Mouse (Mus musculus) embryonic facial prominence, embryonic 11.5 days (tissue): ENCODE results near the gene Aldh9a1. TPM values are rescaled to one million over a fixed set of nuclear protein-coding genes. Genes with fewer than 3 reads are reported as not detected.

Experiments
- ATAC-seq: fragments of 200-750 bp; cut with Nextera tagmentation; replicated peaks from 2 replicates; pipeline ENCODE4 v1.8.0; 2017; ENCODE audit warnings: low read depth; ENCODE audit not compliant: insufficient number of reproducible peaks, low FRiP score, low TSS enrichment
- DNase-seq: peaks from one replicate; pipeline ENCODE4 v3.0.0-alpha.2; 2015; ENCODE audit warnings: low spot score
- H3K27ac ChIP-seq: fragments of 300-500 bp; sonication (generic); replicated peaks from 2 replicates; pipeline ENCODE4 v1.5.1; 2014; ENCODE audit warnings: mild to moderate bottlenecking, low read depth, low read length, control low read depth
- H3K27me3 ChIP-seq: fragments of 300-500 bp; sonication (generic); 2 replicates; pipeline ENCODE4 v1.6.1; 2014; ENCODE audit warnings: mild to moderate bottlenecking, low read length, moderate library complexity, mixed read lengths; ENCODE audit not compliant: control insufficient read depth, insufficient read depth
- H3K36me3 ChIP-seq: fragments of 300-500 bp; sonication (generic); replicated peaks from 2 replicates; pipeline ENCODE4 v1.6.1; 2014; ENCODE audit warnings: low read depth, mild to moderate bottlenecking, low read length, moderate library complexity, mixed read lengths; ENCODE audit not compliant: control insufficient read depth, insufficient read depth
- H3K4me1 ChIP-seq: fragments of 300-500 bp; sonication (generic); 2 replicates; pipeline ENCODE4 v1.6.1; 2014; ENCODE audit warnings: low read length, mixed read lengths; ENCODE audit not compliant: control insufficient read depth, insufficient read depth
- H3K4me2 ChIP-seq: fragments of 300-500 bp; sonication (generic); 2 replicates; pipeline ENCODE4 v1.6.1; 2014; ENCODE audit warnings: low read depth, mild to moderate bottlenecking, control low read depth, low read length, moderate library complexity
- H3K4me3 ChIP-seq: fragments of 300-500 bp; sonication (generic); 2 replicates; pipeline ENCODE4 v1.5.1; 2014; ENCODE audit warnings: low read depth, low read length, control low read depth
- H3K9ac ChIP-seq: fragments of 300-500 bp; sonication (generic); replicated peaks from 2 replicates; pipeline ENCODE4 v1.6.1; 2014; ENCODE audit warnings: mild to moderate bottlenecking, control low read depth, low read length
- H3K9me3 ChIP-seq: fragments of 300-500 bp; sonication (generic); replicated peaks from 2 replicates; pipeline ENCODE4 v1.6.1; 2016; ENCODE audit warnings: mild to moderate bottlenecking, low read length, inconsistent platforms, mixed read lengths; ENCODE audit not compliant: control insufficient read depth
- WGBS: fragments of 180-500 bp; shearing (Covaris S2); extraction: QIAGEN DNeasy Blood & Tissue Kit; methylation state at CpG from one replicate; pipeline ENCODE4 v1.1.7; 2014; 5-methylcytosine and 5-hydroxymethylcytosine counted together
- polyA plus RNA-seq: library from polyadenylated mRNA; unstranded; fragments of >200 nt; fragmentation: Nextera tagmentation; extraction: Ambion mirVana; gene quantifications from 2 replicates; pipeline ENCODE4 v1.2.1, GENCODE M21; 2014

Gene Aldh9a1
- 46.3 and 46.7 TPM in 2 replicates for polyA plus RNA-seq

GRCm38 (mm10) chr1:167349815-167350596 lies at the start of gene Aldh9a1:
Gene Aldh9a1, plus strand, starts transcription at chr1:167349991.
- no peaks in the 10 kb centered on the region for H3K9me3 ChIP-seq
- under 1% methylated on average over 55 of the region's 55 CpGs for WGBS
- H3K36me3 ChIP-seq, result no peaks in the 10 kb centered on the region; the same call in 1 of the 2 replicates
- peak within 1 kb of the TSS; percentile 81 for H3K4me2 ChIP-seq
- DNase-seq, result peak; percentile 89
- no peaks in the 10 kb centered on the region for H3K27me3 ChIP-seq
- H3K27ac ChIP-seq, result peak within 1 kb of the TSS; percentile 57
- peak; percentile 97 for ATAC-seq
- peak within 1 kb of the TSS; percentile 74 for H3K9ac ChIP-seq
- no peaks in the 10 kb centered on the region for H3K4me1 ChIP-seq
- peak within 1 kb of the TSS; percentile 61 for H3K4me3 ChIP-seq

DNA sequence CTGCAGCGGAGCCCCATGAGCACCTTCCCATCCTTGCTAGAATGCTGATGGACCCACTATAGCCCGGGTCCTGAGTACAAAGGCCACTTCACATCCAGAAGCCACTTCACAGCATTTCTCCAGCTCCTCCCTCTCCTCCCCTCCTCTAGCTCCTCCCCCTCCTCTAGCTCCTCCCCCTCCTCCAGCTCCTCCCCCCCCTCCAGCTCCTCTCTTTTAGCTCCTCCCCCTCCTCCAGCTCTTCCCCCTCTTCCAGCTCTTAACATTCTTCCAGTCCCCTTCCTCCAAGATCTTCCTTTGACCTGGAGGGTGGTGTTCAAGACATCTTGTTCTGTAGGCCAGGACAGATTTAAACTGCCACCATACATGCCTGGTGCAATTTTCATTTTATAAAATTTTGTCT lies 49.7 kb upstream of the Aldh9a1 start:
- no peak overlapping the region for H3K4me3 ChIP-seq
- no peak overlapping the region for H3K27ac ChIP-seq
- H3K9me3 ChIP-seq, result no peaks in the 10 kb centered on the region
- H3K9ac ChIP-seq, result no peak overlapping the region
- ATAC-seq (no peak), DNase-seq (no peak)
- no peaks in the 10 kb centered on the region for H3K36me3 ChIP-seq
- H3K4me2 ChIP-seq, result no peak overlapping the region
- no peaks in the 10 kb centered on the region for H3K27me3 ChIP-seq
- H3K4me1 ChIP-seq, result no peaks in the 10 kb centered on the region
- WGBS, result 87% methylated on average over 2 of the region's 2 CpGs

DNA sequence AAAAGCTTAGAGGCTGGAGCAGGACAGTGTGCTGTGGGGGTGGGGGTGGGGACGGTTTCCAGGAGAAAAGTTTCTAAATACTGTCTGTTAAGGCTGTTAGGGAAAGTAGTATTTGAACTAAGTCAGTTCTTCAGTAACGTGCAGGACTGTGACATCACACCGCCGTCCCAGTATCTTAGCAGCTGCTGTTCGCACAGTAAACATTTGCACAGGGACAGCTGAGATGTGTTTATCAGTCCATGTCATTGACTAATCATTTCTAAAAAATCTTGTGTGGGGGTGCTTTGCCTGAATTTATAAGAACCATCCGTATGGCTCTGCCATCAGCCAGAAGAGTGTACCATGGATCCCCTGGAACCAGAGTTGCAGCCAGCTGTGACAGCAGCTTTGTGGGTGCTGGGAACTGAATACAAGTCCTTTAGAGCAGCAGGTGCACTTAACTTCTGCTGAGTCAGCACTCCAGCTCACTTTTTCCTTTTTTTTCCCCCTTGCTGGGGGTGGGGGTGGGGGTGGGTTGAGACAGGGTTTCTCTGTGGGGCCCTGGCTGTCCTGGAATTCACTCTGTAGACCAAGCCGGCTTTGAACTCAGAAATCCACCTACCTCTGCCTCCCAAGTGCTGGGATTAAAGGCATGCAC lies 44.2 kb upstream of the Aldh9a1 start:
- WGBS, result 78% methylated on average over 7 of the region's 7 CpGs
- H3K27ac ChIP-seq, result no peak overlapping the region
- H3K9ac ChIP-seq, result no peak overlapping the region
- DNase-seq, result no peak
- no peak overlapping the region for H3K4me2 ChIP-seq
- no peak overlapping the region for H3K4me3 ChIP-seq
- no peaks in the 10 kb centered on the region for H3K36me3 ChIP-seq
- no peaks in the 10 kb centered on the region for H3K27me3 ChIP-seq
- no peaks in the 10 kb centered on the region for H3K9me3 ChIP-seq
- no peaks in the 10 kb centered on the region for H3K4me1 ChIP-seq
- ATAC-seq, result no peak

GRCm38 (mm10) chr1:167306451-167307240 lies 43.1 kb upstream of the Aldh9a1 start:
- H3K4me1 ChIP-seq, result no peaks in the 10 kb centered on the region
- H3K4me2 ChIP-seq, result no peak overlapping the region
- H3K36me3 ChIP-seq, result no peaks in the 10 kb centered on the region
- H3K4me3 ChIP-seq, result no peak overlapping the region
- H3K27ac ChIP-seq, result no peak overlapping the region
- H3K9me3 ChIP-seq, result no peaks in the 10 kb centered on the region
- ATAC-seq, result no peak
- H3K27me3 ChIP-seq, result no peaks in the 10 kb centered on the region
- DNase-seq, result peak; percentile 34
- no peak overlapping the region for H3K9ac ChIP-seq
- 66% methylated on average over 5 of the region's 5 CpGs for WGBS

GRCm38 (mm10) chr1:167307674-167308073 lies 42.1 kb upstream of the Aldh9a1 start:
- no peaks in the 10 kb centered on the region; the same call in 1 of the 2 replicates for H3K36me3 ChIP-seq
- no peaks in the 10 kb centered on the region for H3K27me3 ChIP-seq
- H3K4me1 ChIP-seq, result no peaks in the 10 kb centered on the region
- H3K27ac ChIP-seq, result no peak overlapping the region
- no peak for DNase-seq
- H3K9me3 ChIP-seq, result no peaks in the 10 kb centered on the region
- no peak for ATAC-seq
- H3K4me2 ChIP-seq, result peak overlapping the region; percentile 48
- H3K9ac ChIP-seq, result peak overlapping the region; percentile 97
- H3K4me3 ChIP-seq, result peak overlapping the region; percentile 69
- 62% methylated on average over 11 of the region's 11 CpGs for WGBS

DNA sequence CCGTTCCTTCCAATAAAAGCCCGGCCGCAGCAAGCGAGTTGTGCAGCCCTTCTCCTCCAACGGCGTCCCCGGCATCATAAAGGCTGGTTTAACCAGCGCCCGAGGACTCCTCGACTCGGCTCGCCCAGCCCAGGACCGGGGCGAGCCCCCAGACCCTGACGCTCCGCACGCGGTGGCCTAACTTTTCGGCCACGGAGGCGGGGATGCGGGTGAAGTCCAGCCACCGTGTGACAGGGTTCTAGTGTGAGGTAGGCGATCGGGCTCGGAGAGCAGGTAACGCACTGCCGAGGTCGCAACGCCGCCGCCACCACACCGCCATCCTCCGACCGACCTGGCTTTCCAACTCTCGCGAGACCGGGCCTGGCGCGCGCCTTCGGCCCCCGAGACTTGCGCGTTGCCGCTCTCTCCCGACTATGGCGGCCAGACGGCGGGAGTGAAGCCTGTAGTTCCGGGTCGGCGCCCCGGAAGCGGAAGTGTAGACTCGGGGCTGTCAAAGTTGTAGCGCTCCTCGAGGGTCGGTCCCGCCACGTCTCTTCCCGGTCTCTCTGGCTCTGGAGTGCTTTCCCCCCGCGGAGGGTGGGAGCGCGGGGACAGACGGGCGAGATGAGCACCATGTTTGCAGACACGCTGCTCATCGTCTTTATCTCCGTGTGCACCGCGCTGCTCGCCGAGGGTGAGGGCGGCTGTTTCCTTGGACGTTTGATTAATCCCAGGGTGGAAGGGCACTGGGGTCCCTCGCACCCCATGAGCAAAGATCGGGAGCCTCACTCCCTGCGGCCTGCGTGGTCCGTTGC lies 41.3 kb upstream of the Aldh9a1 start, which contains the start of gene Tmco1:
Tmco1 (plus strand) TSS at position 118 of the 794 bp plus-strand sequence.
- ATAC-seq, result peak; percentile 93

DNA sequence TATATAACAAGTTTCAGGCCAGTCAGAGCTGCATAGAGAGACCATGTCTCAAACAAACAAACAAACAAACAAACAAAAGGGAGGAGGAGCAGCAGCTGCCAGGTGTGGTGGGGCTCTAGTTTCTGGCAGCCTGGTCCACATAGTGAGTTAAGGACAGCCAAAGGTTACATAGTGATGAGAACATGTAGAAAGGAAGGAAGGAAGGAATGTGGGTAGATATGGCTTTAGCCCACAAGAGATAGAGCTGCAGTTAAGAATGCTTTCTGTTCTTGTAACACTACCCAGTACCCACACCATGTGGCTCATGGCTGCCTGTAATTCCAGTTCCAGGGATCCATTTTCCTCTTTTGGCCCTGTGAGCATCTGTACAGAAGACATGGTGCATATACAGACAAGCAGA lies 37.4 kb upstream of the Aldh9a1 start:
- Histone ChIP-seq H3K27ac (no peak overlapping the region), H3K4me2 (no peak overlapping the region), H3K36me3 (no peaks in the 10 kb centered on the region; the same call in 1 of the 2 replicates), H3K9me3 (no peaks in the 10 kb centered on the region), H3K9ac (no peak overlapping the region), H3K27me3 (no peaks in the 10 kb centered on the region), H3K4me3 (no peak overlapping the region), H3K4me1 (no peaks in the 10 kb centered on the region)
- DNase-seq (no peak), ATAC-seq (no peak)

More for the DNA sequence above, 41.3 kb upstream of the Aldh9a1 start, which contains the start of gene Tmco1:
- Histone ChIP-seq H3K9ac (peak within 1 kb of the TSS; percentile 97), H3K27ac (peak within 1 kb of the TSS; percentile 88), H3K27me3 (no peaks in the 10 kb centered on the region), H3K36me3 (no peaks in the 10 kb centered on the region; the same call in 1 of the 2 replicates), H3K9me3 (no peaks in the 10 kb centered on the region), H3K4me3 (peak within 1 kb of the TSS; percentile 69), H3K4me2 (peak within 1 kb of the TSS; percentile 83), H3K4me1 (no peaks in the 10 kb centered on the region)
- peak; percentile 97 for DNase-seq
- under 1% methylated on average over 82 of the region's 82 CpGs for WGBS
